Mouse (Mus musculus) CH12.LX (cell line): ENCODE data around the gene Ing1. TPM values are rescaled to one million over a fixed set of nuclear protein-coding genes. Genes with fewer than 3 reads are reported as not detected.

Source experiments
- DNase-seq: peaks from one replicate; pipeline ENCODE4 v3.0.0-alpha.2; 2013; ENCODE audit errors: extremely low read depth
- H3K27ac ChIP-seq: 2 replicates; pipeline ENCODE4 v1.5.1; 2012; ENCODE audit warnings: low read depth, mild to moderate bottlenecking, control low read depth, moderate library complexity; ENCODE audit not compliant: insufficient read depth
- H3K27me3 ChIP-seq: replicated peaks from 2 replicates; pipeline ENCODE3; 2012; ENCODE audit warnings: inconsistent platforms
- H3K36me3 ChIP-seq, 2 experiments: replicated peaks in 1 of 2; 2 replicates each; pipeline versions ENCODE3 to v1.6.1; 2012; ENCODE audit warnings: inconsistent platforms in 1 of 2, low read length in 1 of 2, mild to moderate bottlenecking in 1 of 2, mixed read lengths in 1 of 2, moderate library complexity in 1 of 2; ENCODE audit not compliant: control insufficient read depth in 1 of 2, insufficient read depth in 1 of 2
- H3K4me1 ChIP-seq, 2 experiments: 2 replicates each; pipeline ENCODE4 v1.6.1; 2012; ENCODE audit warnings: inconsistent platforms in 1 of 2, moderate library complexity in 1 of 2; ENCODE audit not compliant: insufficient read depth in 2 of 2, control insufficient read depth in 1 of 2
- H3K4me2 ChIP-seq: 2 replicates; pipeline ENCODE4 v1.6.1; 2012; ENCODE audit warnings: low read depth, mild to moderate bottlenecking, control low read depth; ENCODE audit not compliant: poor library complexity, insufficient read depth, severe bottlenecking
- H3K4me3 ChIP-seq, 3 experiments: fragments of 150-350 bp in 1 of 3; sonication (generic) in 1 of 3; replicated peaks in 1 of 3; 2 replicates each; pipeline versions ENCODE3 to v1.5.1; 2011 to 2012; ENCODE audit warnings: low read depth in 2 of 3, low read length in 2 of 3, mild to moderate bottlenecking in 2 of 3, moderate library complexity in 2 of 3, control low read depth in 1 of 3, improper control_type of control experiment in 1 of 3, inconsistent platforms in 1 of 3, mixed read lengths in 1 of 3; ENCODE audit not compliant: poor library complexity in 1 of 3
- H3K79me2 ChIP-seq: replicated peaks from 2 replicates; pipeline ENCODE4 v1.6.1; 2012; ENCODE audit warnings: mild to moderate bottlenecking, moderate library complexity; ENCODE audit not compliant: control insufficient read depth, poor library complexity, insufficient read depth, severe bottlenecking; ENCODE audit errors: extremely low read depth
- H3K9ac ChIP-seq: 2 replicates; pipeline ENCODE4 v1.6.1; 2012; ENCODE audit warnings: low read depth, mild to moderate bottlenecking, control low read depth, moderate library complexity; ENCODE audit not compliant: insufficient read depth
- H3K9me3 ChIP-seq: replicated peaks from 2 replicates; pipeline ENCODE3; 2012; ENCODE audit warnings: low read length, inconsistent platforms, mixed read lengths
- BHLHE40 ChIP-seq: IDR thresholded peaks from 2 replicates; pipeline ENCODE4 v1.6.1; 2011; ENCODE audit warnings: mild to moderate bottlenecking, low read depth, low read length, improper control_type of control experiment
- CHD1 ChIP-seq: IDR thresholded peaks from 2 replicates; pipeline ENCODE4 v1.6.1; 2012; ENCODE audit warnings: low read depth, low read length, improper control_type of control experiment, inconsistent platforms
- E2F4 ChIP-seq: IDR thresholded peaks from 2 replicates; pipeline ENCODE4 v1.6.1; 2011; ENCODE audit warnings: low read depth, low read length, improper control_type of control experiment; ENCODE audit not compliant: insufficient replicate concordance
- ETS1 ChIP-seq: conservative IDR thresholded peaks from 2 replicates; pipeline ENCODE4 v1.6.1; 2012; ENCODE audit warnings: low read depth, mild to moderate bottlenecking, inconsistent platforms, low read length, improper control_type of control experiment, moderate library complexity
- JUND ChIP-seq: conservative IDR thresholded peaks from 2 replicates; pipeline ENCODE4 v1.6.1; 2011; ENCODE audit warnings: low read depth, low read length, improper control_type of control experiment
- MAFK ChIP-seq: IDR thresholded peaks from 2 replicates; pipeline ENCODE4 v1.6.1; 2011; ENCODE audit warnings: low read length, improper control_type of control experiment; ENCODE audit not compliant: insufficient replicate concordance
- MAX ChIP-seq: IDR thresholded peaks from 2 replicates; pipeline ENCODE4 v1.6.1; 2011; ENCODE audit warnings: low read length, improper control_type of control experiment
- MEF2A ChIP-seq: IDR thresholded peaks from 2 replicates; pipeline ENCODE4 v1.6.1; 2014; ENCODE audit warnings: low read depth, mild to moderate bottlenecking, inconsistent platforms, low read length, improper control_type of control experiment, borderline replicate concordance
- MXI1 ChIP-seq: IDR thresholded peaks from 2 replicates; pipeline ENCODE4 v1.6.1; 2011; ENCODE audit warnings: mild to moderate bottlenecking, low read depth, low read length, improper control_type of control experiment
- PAX5 ChIP-seq: IDR thresholded peaks from 2 replicates; pipeline ENCODE4 v1.6.1; 2012; ENCODE audit warnings: low read length, inconsistent platforms, mixed read lengths
- SIN3A ChIP-seq: IDR thresholded peaks from 2 replicates; pipeline ENCODE4 v1.6.1; 2012; ENCODE audit warnings: low read length, improper control_type of control experiment, inconsistent platforms
- SMC3 ChIP-seq: IDR thresholded peaks from 2 replicates; pipeline ENCODE4 v1.6.1; 2011; ENCODE audit warnings: low read depth, low read length, improper control_type of control experiment
- USF1 ChIP-seq: IDR thresholded peaks from 2 replicates; pipeline ENCODE4 v1.6.1; 2014; ENCODE audit warnings: low read depth, mild to moderate bottlenecking, inconsistent platforms, low read length, improper control_type of control experiment
- ZC3H11A ChIP-seq: IDR thresholded peaks from 2 replicates; pipeline ENCODE4 v1.6.1; 2012; ENCODE audit warnings: low read depth, mild to moderate bottlenecking, inconsistent platforms, low read length, improper control_type of control experiment
- ZKSCAN1 ChIP-seq: IDR thresholded peaks from 2 replicates; pipeline ENCODE4 v1.6.1; 2012; ENCODE audit warnings: low read depth, inconsistent platforms, low read length, improper control_type of control experiment, borderline replicate concordance
- dilution Hi-C: fragments of 300-500 bp; cut with MboI; formaldehyde crosslinking; loops from 2 replicates; pipeline ENCODE4 v1.14.3; 2020; ENCODE audit warnings: low sequenced_read_pairs; ENCODE audit not compliant: extremely low pct_unique_long_range_greater_than_20kb, extremely low pct_ligation_motif_present
- in situ Hi-C: fragments of 300-500 bp; cut with MboI; formaldehyde crosslinking; loops from 3 replicates; pipeline ENCODE4 v1.14.3; 2019; ENCODE audit warnings: low sequenced_read_pairs, low pct_ligation_motif_present, low pct_unique_long_range_greater_than_20kb, mixed read lengths
- polyA plus RNA-seq: library from polyadenylated mRNA; unstranded; fragments of >175 nt; gene quantifications from 2 replicates; pipeline ENCODE4 v1.2.1, GENCODE M21; 2012; ENCODE audit warnings: low read depth; ENCODE audit not compliant: insufficient read length
- total RNA-seq, 2 experiments: library from RNA; depleted of rRNA; stranded (reverse); fragments of 300-350 nt in 1 of 2; fragments of >200 nt in 1 of 2; gene quantifications; 2 replicates each; pipeline ENCODE4 v1.2.3; 2012 to 2014

The Ing1 gene
- total and polyA plus RNA-seq, 3 experiments, result 30.9 to 47.8 (median 33.8) TPM

- Histone ChIP-seq H3K9ac (no peak overlapping the region), H3K4me3 (no peak overlapping the region), H3K4me2 (no peak overlapping the region)
- TF ChIP-seq ETS1, result no peak
- no peak for TF ChIP-seq MAFK
- no peak for TF ChIP-seq CHD1
- TF ChIP-seq E2F4, result no peak
- TF ChIP-seq JUND, result no peak
- TF ChIP-seq BHLHE40, result no peak
- no peak for TF ChIP-seq MEF2A
- no peak for TF ChIP-seq USF1
- TF ChIP-seq MXI1, result no peak
- TF ChIP-seq ZKSCAN1, result no peak
- TF ChIP-seq, all 38 proteins: peak for 0
- H3K36me3 ChIP-seq, result no peaks in the 10 kb centered on the region
- no peak for DNase-seq
- peaks cover 22 to 51% of the 10 kb centered on the region in 2 experiments for H3K4me1 ChIP-seq
- no peaks in the 10 kb centered on the region for H3K79me2 ChIP-seq
- in situ Hi-C loops (no loop called here), dilution Hi-C loops (no loop called here)
- no peaks in the 10 kb centered on the region for H3K9me3 ChIP-seq
- H3K27me3 ChIP-seq, result no peaks in the 10 kb centered on the region
- no peak overlapping the region for H3K27ac ChIP-seq
Measured at GRCm38 (mm10) chr8:11574911-11575603, 19.7 kb downstream of the Ing1 start.

- no peak for DNase-seq
- Histone ChIP-seq H3K4me3 (no peak overlapping the region), H3K4me1 (peaks cover 19 to 43% of the 10 kb centered on the region in 2 experiments)
- TF ChIP-seq SMC3, result no peak
- no peak for TF ChIP-seq BHLHE40
- no peak for TF ChIP-seq MAX
- no peak for TF ChIP-seq ZC3H11A
- TF ChIP-seq PAX5, result no peak
- TF ChIP-seq SIN3A, result no peak
- no peak for TF ChIP-seq MAFK
- TF ChIP-seq E2F4, result no peak
- TF ChIP-seq, all 38 proteins: peak for 0
- H3K9ac ChIP-seq, result no peak overlapping the region
- in situ Hi-C loops, result no loop called here
- H3K36me3 ChIP-seq, result no peaks in the 10 kb centered on the region
- dilution Hi-C loops, result no loop called here
- no peaks in the 10 kb centered on the region for H3K27me3 ChIP-seq
- H3K79me2 ChIP-seq, result no peaks in the 10 kb centered on the region
- no peak overlapping the region for H3K4me2 ChIP-seq
- H3K9me3 ChIP-seq, result peaks cover under 1% of the 10 kb centered on the region
- H3K27ac ChIP-seq, result no peak overlapping the region
Measured at GRCm38 (mm10) chr8:11575604-11576384, 20.4 kb downstream of the Ing1 start.
